Mouse (Mus musculus) adrenal gland, postnatal 0 days (tissue): ENCODE results near the gene Krtap14. TPM values are rescaled to one million over a fixed set of nuclear protein-coding genes. Genes with fewer than 3 reads are reported as not detected.

Source experiments
- polyA plus RNA-seq: library from polyadenylated mRNA; unstranded; fragments of >200 nt; fragmentation: Nextera tagmentation; extraction: Ambion mirVana; gene quantifications from 2 replicates; pipeline ENCODE4 v1.2.1, GENCODE M21; 2015

The Krtap14 gene
- polyA plus RNA-seq, result not detected in 2 replicates

DNA sequence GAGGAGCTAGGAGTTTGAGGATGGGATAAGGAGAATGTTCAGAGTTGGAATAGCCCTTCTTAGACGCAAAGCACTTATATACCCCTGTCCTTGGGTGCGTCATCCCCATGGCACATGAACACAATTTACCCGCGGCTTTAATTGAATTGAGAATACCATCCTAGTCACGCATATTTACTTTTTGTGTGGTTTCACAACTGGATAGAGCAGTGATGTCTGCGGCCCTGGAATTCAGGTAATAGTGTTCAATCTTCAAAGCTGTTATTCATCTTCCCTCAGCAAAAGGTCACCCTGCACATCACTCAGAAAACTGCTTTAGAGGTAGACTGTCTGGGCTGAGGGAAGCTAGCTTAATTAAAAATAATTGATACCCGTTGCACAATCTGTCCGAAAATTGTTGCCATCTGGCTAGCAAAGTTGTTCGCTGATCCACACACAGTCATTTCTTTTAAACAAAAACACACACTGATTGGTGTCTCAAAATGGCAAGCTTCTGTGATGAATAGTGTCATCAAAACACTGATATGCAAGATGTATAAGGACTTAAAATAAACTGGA is at the start of gene Krtap14:
TSS of gene Krtap14 (minus strand) at position 51 of the 558 bp plus-strand sequence.

DNA sequence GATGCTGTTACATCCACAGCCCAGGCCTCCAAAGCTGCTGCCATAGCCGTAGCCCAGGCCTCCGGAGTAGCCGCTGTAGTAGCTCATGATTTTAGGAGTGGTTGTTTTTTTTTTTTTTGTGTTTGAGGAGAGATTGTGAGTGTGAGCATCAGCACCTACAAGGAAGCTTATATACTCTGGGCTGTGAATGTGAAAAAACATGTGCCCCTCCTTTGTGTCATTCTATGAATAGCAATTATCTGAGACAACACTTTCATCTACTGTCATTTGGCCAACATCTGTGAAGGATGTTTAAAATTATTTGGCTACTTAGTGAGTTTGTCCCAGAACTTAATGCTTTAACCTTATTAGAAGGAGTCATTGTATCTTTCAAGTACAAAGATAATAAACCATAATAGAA is 48.2 kb upstream of the Krtap14 start, which contains the start of gene Krtap19-2:
TSS of gene Krtap19-2 (minus strand) at position 101 of the 400 bp plus-strand sequence.

DNA sequence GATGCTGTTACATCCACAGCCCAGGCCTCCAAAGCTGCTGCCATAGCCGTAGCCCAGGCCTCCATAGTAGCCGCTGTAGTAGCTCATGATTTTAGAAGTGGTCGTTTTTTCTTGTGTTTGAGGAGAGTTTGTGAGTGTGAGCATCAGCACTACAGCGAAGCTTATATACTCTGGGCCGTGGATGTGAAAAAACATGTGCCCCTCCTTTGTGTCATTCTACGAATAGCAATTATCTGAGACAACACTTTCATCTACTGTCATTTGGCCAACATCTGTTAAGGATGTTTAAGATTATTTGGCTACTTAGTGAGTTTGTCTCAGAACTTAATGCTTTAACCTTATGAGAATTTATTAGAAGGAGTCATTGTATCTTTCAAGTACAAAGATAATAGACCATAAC is 43.4 kb upstream of the Krtap14 start, which contains the start of gene Krtap19-1:
TSS of gene Krtap19-1 (minus strand) at position 101 of the 400 bp plus-strand sequence.

DNA sequence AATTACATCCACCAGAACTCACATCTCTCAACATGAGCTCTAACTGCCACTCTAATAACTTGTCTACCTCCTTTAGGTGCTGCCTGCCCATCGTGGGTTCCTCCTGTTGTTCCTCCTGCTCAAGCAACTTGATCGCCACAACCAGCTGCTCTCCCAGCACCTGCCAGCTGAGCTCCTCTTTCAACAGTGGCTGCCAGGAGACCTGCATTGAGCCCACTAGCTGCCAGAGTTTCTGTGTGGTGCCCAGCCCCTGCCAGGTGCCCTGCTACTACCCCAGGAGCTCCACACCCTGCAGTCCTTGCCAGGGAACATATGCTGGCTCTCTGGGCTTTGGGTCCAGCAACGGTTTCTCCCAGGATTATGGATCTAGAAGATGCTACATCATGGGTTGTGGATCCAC is 5.9 kb downstream of the Krtap14 start, which contains the start of gene Krtap15:
TSS of gene Krtap15 (plus strand) at position 150 of the 400 bp plus-strand sequence.

GRCm38 (mm10) chr16:88811827-88812226 is 14.1 kb downstream of the Krtap14 start, which contains the start of gene Gm20741:
Gm20741 (minus strand) TSS chr16:88812220.

DNA sequence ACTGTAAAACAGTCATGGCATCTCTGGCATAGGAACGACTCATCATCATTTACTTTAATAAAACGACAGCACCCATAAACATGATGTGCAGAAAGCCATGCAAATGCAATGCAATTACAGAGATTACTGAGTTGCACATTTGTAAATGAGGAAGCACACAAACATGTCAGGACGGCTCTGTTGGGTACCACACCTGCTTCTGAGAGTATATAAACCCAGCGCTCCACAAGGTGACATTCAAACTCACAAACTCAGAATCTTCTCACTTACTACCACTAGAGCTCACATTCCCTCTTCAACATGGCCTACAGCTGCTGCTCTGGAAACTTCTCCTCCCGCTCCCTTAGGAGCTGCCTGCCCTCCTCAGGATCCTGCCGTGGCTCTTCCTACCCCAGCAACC is 48.3 kb downstream of the Krtap14 start, which contains the start of gene Gm5965:
TSS of gene Gm5965 (plus strand) at position 301 of the 400 bp plus-strand sequence.

GRCm38 (mm10) chr16:88774106-88774505 is 51.8 kb downstream of the Krtap14 start, which contains the start of gene 2310057N15Rik:
2310057N15Rik (minus strand) TSS chr16:88774206.

Other genes with a start within 250 kb of the Krtap14 start
- not detected in 2 replicates for gene Krtap24-1, start 213.9 kb downstream of the Krtap14 start, polyA plus RNA-seq
- not detected in 2 replicates for gene 2310079G19Rik, start 198.5 kb downstream of the Krtap14 start, polyA plus RNA-seq
- not detected in 2 replicates for gene Krtap26-1, start 178.3 kb downstream of the Krtap14 start, polyA plus RNA-seq
- gene Krtap27-1, start 154.5 kb downstream of the Krtap14 start, polyA plus RNA-seq, result not detected in 2 replicates
- not detected in 2 replicates for gene 2310061N02Rik, start 118.2 kb downstream of the Krtap14 start, polyA plus RNA-seq
- gene Krtap13-1, start 97.3 kb downstream of the Krtap14 start, polyA plus RNA-seq, result not detected in 2 replicates
- gene Krtap13, start 74.5 kb downstream of the Krtap14 start, polyA plus RNA-seq, result not detected in 2 replicates
- not detected in 2 replicates for gene 2310034C09Rik, start 67.3 kb downstream of the Krtap14 start, polyA plus RNA-seq
- not detected in 2 replicates for gene 2310057N15Rik, start 51.9 kb downstream of the Krtap14 start, polyA plus RNA-seq
- not detected in 2 replicates for gene Gm5965, start 48.2 kb downstream of the Krtap14 start, polyA plus RNA-seq
- not detected in 2 replicates for gene Gm20741, start 13.9 kb downstream of the Krtap14 start, polyA plus RNA-seq
- gene Krtap15, start 5.9 kb downstream of the Krtap14 start, polyA plus RNA-seq, result not detected in 2 replicates
- not detected in 2 replicates for gene Krtap19-1, start 43.3 kb upstream of the Krtap14 start, polyA plus RNA-seq
- gene Krtap19-2, start 48.1 kb upstream of the Krtap14 start, polyA plus RNA-seq, result not detected in 2 replicates
- gene Krtap19-3, start 51.9 kb upstream of the Krtap14 start, polyA plus RNA-seq, result not detected in 2 replicates
- not detected in 2 replicates for gene Krtap19-4, start 58.9 kb upstream of the Krtap14 start, polyA plus RNA-seq
- not detected in 2 replicates for gene Krtap19-5, start 70.3 kb upstream of the Krtap14 start, polyA plus RNA-seq
- not detected in 2 replicates for gene Krtap19-9b, start 106.1 kb upstream of the Krtap14 start, polyA plus RNA-seq
- gene Krtap16-3, start 136.7 kb upstream of the Krtap14 start, polyA plus RNA-seq, result not detected in 2 replicates
- not detected in 2 replicates for gene Krtap22-2, start 184.6 kb upstream of the Krtap14 start, polyA plus RNA-seq
- gene Gm10229, start 189.1 kb upstream of the Krtap14 start, polyA plus RNA-seq, result not detected in 2 replicates
- gene Krtap6-1, start 205.6 kb upstream of the Krtap14 start, polyA plus RNA-seq, result not detected in 2 replicates
- not detected in 2 replicates for gene Gm10228, start 215.3 kb upstream of the Krtap14 start, polyA plus RNA-seq
- gene Krtap6-5, start 221.7 kb upstream of the Krtap14 start, polyA plus RNA-seq, result not detected in 2 replicates
- not detected in 2 replicates for gene 1110025L11Rik, start 237.9 kb upstream of the Krtap14 start, polyA plus RNA-seq